Mouse (Mus musculus) MN1 (cell line): ENCODE results near the gene Vmn1r178.
"Not testable (repeated sequence)": the region's sequence is repeated elsewhere in the genome, so short reads cannot be mapped to it uniquely, and the experiment has no call there.

Experiments
- DNase-seq: peaks from one replicate; pipeline ENCODE4 v3.0.0-alpha.2; 2016; ENCODE audit warnings: low spot score

The Vmn1r178 gene

DNA sequence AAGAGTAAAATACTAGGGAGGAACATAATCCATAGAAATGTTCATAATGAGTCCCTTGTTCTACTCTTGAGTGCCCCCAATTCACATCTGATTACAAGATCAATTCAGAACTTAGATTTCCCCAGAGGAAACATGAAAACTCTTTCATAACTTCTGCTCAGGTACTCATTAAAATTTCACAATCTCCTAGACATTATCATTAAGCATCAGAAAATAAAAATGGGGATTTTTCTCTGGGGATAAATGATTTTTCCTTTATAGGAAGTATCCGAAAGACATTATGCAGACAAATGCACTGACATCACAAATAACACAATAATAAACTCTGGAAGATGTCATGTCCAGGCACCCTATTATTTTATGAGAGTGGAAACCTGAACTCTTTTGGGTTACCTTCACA, at the start of gene Vmn1r178:
Gene Vmn1r178 (plus strand): TSS at position 301 of the 400 bp plus-strand sequence.
- no peak for DNase-seq

DNA sequence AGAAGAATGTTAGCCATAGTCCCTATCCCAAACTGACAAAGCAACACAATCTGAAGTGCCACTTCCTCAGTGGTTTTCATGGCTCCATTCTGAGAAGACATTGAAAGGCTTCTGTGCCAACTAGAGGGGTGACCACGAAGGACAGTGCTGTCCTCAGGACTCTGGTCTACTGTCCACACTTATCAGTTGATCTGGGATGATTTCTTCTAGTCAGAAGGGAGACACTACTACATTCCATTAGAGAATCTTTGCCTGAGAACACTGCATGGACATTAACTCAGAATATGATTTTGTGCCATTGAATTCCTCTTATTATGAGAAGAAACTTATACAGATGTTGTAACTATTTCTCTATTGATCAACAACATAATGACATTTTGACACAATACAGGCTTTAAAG, 25.5 kb upstream of the Vmn1r178 start, which contains the start of gene Vmn1r177:
Gene Vmn1r177 (minus strand): TSS at position 101 of the 400 bp plus-strand sequence.
- DNase-seq = not testable (repeated sequence)

DNA sequence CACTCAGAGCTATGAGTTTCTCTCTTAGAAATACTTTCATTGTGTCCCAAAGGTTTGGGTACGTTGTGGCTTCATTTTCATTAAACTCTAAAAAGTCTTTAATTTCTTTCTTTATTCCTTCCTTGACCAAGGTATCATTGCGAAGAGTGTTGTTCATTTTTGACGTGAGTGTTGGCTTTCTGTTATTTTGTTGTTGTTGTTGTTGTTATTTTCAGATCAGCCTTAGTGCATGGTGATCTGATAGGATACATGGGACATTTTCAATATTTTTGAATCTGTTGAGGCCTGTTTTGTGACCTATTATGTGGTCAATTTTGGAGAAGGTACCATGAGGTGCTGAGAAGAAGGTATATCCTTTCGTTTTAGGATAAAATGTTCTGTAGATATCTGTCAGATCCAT, 14.9 kb upstream of the Vmn1r178 start:
- not testable (repeated sequence) for DNase-seq

DNA sequence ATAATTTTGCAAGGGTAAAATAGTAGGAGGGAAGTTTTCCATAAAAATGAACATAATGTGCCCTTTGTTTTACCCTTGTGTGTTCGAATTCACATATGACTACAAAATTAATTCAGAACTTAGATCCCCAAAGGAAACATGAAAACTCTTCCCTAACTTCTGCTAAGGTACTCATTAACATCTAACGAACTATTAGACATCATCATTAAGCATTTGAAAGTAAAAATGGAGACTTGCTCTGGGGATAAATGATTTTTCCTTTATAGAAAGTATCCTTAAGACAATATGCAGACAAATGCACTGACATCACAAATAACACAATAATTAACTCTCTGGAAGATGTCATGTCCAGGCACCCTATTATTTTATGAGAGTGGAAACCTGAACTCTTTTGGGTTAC, 34.9 kb downstream of the Vmn1r178 start, which contains the start of gene Vmn1r179:
Gene Vmn1r179 (plus strand): TSS at position 301 of the 400 bp plus-strand sequence.
- DNase-seq = no peak
